Mouse (Mus musculus): ENCODE measurements around the gene Rdm1.

Rdm1 gene

DNA sequence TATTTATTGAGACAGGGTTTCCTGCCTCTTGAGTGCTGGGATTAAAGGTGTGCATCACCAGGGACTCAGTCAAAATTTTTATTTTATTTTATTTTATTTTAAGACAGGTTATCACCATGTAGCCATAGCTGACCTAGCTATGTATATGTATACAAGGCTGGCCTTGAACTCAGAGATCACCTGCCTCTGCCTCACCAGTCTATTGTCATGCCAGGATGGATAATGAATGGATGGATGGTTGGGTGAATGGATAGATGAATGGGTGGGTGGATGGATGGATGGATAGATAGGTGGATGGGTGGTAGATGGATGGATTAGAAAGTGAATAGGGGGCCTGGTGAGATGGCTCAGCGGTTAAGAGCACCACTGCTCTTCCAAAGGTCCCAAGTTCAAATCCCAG is 55.0 kb downstream of the Rdm1 start:
- no peak for DNase-seq (ENCODE audit: low spot score)

DNA sequence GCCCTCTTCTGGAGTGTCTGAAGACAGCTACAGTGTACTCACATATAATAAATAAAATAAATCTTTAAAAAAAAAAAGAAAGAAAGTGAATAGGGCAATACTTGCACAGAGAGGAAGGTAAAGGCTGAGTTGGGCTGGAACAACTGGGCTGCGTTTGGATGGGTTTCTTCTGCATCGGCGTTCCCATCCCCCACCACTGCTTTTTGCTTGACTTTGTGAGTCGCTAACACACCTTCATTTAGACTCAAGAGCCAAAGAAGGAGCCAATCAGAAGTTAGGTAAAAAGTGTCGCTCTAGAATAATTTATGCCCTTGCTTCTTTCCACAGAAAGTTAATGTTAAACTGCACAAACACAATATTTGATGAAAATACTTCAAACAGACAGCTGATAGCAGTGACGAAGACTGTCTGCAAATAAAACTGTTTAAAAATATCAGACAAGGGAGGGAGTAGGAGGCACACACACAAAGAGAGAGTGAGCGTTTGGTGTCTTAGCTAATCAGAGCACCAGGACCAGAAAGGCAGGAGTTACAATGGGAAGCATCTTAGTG is 55.5 kb downstream of the Rdm1 start:
- DNase-seq (ENCODE audit: low spot score), result no peak

All from lung, postnatal 25 days (tissue).